Mouse (Mus musculus): ENCODE results near the gene Tram2. TPM values are rescaled to one million over a fixed set of nuclear protein-coding genes. Genes with fewer than 3 reads are reported as not detected.

The Tram2 gene
- total and polyA plus RNA-seq, 3 experiments: 0.54 to 2.9 TPM; not detected in 1

DNA sequence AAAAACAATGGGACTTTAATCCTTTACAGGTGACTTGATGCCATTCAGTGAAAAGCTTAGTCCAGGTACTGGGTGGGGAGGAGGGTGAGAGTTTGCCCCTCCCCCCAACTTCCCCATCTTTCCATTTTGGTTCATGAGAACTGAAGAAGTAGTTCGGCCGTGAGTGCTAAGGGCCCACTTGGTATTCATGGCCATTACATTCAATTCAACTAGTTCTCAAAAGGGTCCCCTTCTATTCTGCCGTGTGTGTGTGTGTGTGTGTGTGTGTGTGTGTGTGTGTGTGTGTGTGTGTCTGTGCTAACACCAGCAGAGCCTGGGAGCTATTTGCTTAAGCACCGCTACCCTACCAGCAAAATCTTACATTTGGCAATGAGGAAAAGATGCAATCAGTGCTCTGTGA lies 94.4 kb downstream of the Tram2 start:
- no peaks in the 10 kb centered on the region for H3K9me3 ChIP-seq (replicated peaks; ENCODE audit: insufficient read depth, low read length)
- no peak for TF ChIP-seq MAZ (IDR thresholded peaks at IDR 0.05; ENCODE audit: low read depth, low read length)
- TF ChIP-seq MYC (IDR thresholded peaks at IDR 0.05; ENCODE audit: low read depth, low read length): no peak
- TF ChIP-seq ETS1 (IDR thresholded peaks at IDR 0.05; ENCODE audit: low read depth, low read length): no peak
- TF ChIP-seq POLR2A (IDR thresholded peaks at IDR 0.05; ENCODE audit: control insufficient read depth in 1 of 2, insufficient read depth in 1 of 2, low read depth in 1 of 2, low read length in 2 of 2, poor library complexity in 1 of 2): no peak
- no peak for TF ChIP-seq UBTF (IDR thresholded peaks at IDR 0.05; ENCODE audit: borderline replicate concordance, insufficient read depth, low read depth, low read length)
- TF ChIP-seq ZKSCAN1 (IDR thresholded peaks at IDR 0.05; ENCODE audit: low read depth, low read length): no peak
- TF ChIP-seq E2F4 (IDR thresholded peaks at IDR 0.05; ENCODE audit: borderline replicate concordance, low read depth, low read length): no peak
- no peak for TF ChIP-seq ZMIZ1 (IDR thresholded peaks at IDR 0.05; ENCODE audit: low read depth, low read length)
- no peak for TF ChIP-seq EP300 (IDR thresholded peaks at IDR 0.05; ENCODE audit: low read depth in 1 of 2, low read length in 2 of 2)
- no peak for TF ChIP-seq CHD2 (IDR thresholded peaks at IDR 0.05; ENCODE audit: low read length)
- no peak for TF ChIP-seq RAD21 (IDR thresholded peaks at IDR 0.05; ENCODE audit: low read depth, low read length)
- no peak for TF ChIP-seq CTCF (IDR thresholded peaks at IDR 0.05 in 2 of 3, conservative IDR thresholded peaks at IDR 0.05 in 1 of 3; ENCODE audit: control insufficient read depth in 1 of 3, insufficient read depth in 1 of 3, low read depth in 2 of 3, low read length in 3 of 3, poor library complexity in 1 of 3, severe bottlenecking in 1 of 3)
- TF ChIP-seq TAL1 (IDR thresholded peaks at IDR 0.05; ENCODE audit: low read length): no peak
- no peak for TF ChIP-seq TCF12 (IDR thresholded peaks at IDR 0.05; ENCODE audit: low read depth, low read length)
- no peak for TF ChIP-seq RCOR1 (IDR thresholded peaks at IDR 0.05; ENCODE audit: low read depth, low read length)
- DNase-seq (ENCODE audit: low read depth, low spot score): no peak

GRCm38 (mm10) chr1:20984103-20984502 lies 94.9 kb downstream of the Tram2 start:
- no peak for TF ChIP-seq MAZ (IDR thresholded peaks at IDR 0.05; ENCODE audit: low read depth, low read length)
- no peak for TF ChIP-seq KAT2A (conservative IDR thresholded peaks at IDR 0.05; ENCODE audit: low read depth, low read length)
- no peak for TF ChIP-seq TBP (IDR thresholded peaks at IDR 0.05; ENCODE audit: low read depth, low read length)
- TF ChIP-seq GATA1 (IDR thresholded peaks at IDR 0.05; ENCODE audit: low read depth, low read length): no peak
- TF ChIP-seq RCOR1 (IDR thresholded peaks at IDR 0.05; ENCODE audit: low read depth, low read length): no peak
- no peak for TF ChIP-seq ETS1 (IDR thresholded peaks at IDR 0.05; ENCODE audit: low read depth, low read length)
- TF ChIP-seq POLR2A (IDR thresholded peaks at IDR 0.05; ENCODE audit: control insufficient read depth in 1 of 2, insufficient read depth in 1 of 2, low read depth in 1 of 2, low read length in 2 of 2, poor library complexity in 1 of 2): no peak
- no peak for TF ChIP-seq CTCF (IDR thresholded peaks at IDR 0.05 in 2 of 3, conservative IDR thresholded peaks at IDR 0.05 in 1 of 3; ENCODE audit: control insufficient read depth in 1 of 3, insufficient read depth in 1 of 3, low read depth in 2 of 3, low read length in 3 of 3, poor library complexity in 1 of 3, severe bottlenecking in 1 of 3)
- no peak for TF ChIP-seq POLR2AphosphoS2 (IDR thresholded peaks at IDR 0.05; ENCODE audit: low read length)
- TF ChIP-seq E2F4 (IDR thresholded peaks at IDR 0.05; ENCODE audit: borderline replicate concordance, low read depth, low read length): no peak
- no peak for TF ChIP-seq ZC3H11A (IDR thresholded peaks at IDR 0.05; ENCODE audit: low read depth, low read length)
- TF ChIP-seq RAD21 (IDR thresholded peaks at IDR 0.05; ENCODE audit: low read depth, low read length): no peak
- Histone ChIP-seq H3K27ac (ENCODE audit: control insufficient read depth, low read depth, low read length) (no peak overlapping the region), H3K27me3 (ENCODE audit: control insufficient read depth in 1 of 2, insufficient read depth in 2 of 2, low read length in 2 of 2) (no peaks in the 10 kb centered on the region), H3K4me3 (ENCODE audit: control insufficient read depth in 1 of 2, insufficient read depth in 1 of 2, low read depth in 2 of 2, low read length in 2 of 2) (no peak overlapping the region), H3K79me2 (ENCODE audit: control insufficient read depth, insufficient read depth, low read length, poor library complexity) (no peaks in the 10 kb centered on the region), H3K4me1 (ENCODE audit: control insufficient read depth in 1 of 2, insufficient read depth in 2 of 2, low read length in 2 of 2) (no peaks in the 10 kb centered on the region; a peak in 1 of 4 replicates), H3K36me3 (ENCODE audit: control insufficient read depth in 1 of 2, insufficient read depth in 2 of 2, low read length in 2 of 2) (no peaks in the 10 kb centered on the region), H3K9ac (ENCODE audit: control insufficient read depth, low read depth, low read length, poor library complexity, severe bottlenecking) (no peak overlapping the region), H3K9me3 (replicated peaks; ENCODE audit: insufficient read depth, low read length) (no peaks in the 10 kb centered on the region)
- DNase-seq (ENCODE audit: low read depth, low spot score): no peak

More for the DNA sequence above, 94.4 kb downstream of the Tram2 start:
- no peaks in the 10 kb centered on the region for H3K27me3 ChIP-seq (ENCODE audit: control insufficient read depth in 1 of 2, insufficient read depth in 2 of 2, low read length in 2 of 2)
- H3K79me2 ChIP-seq (ENCODE audit: control insufficient read depth, insufficient read depth, low read length, poor library complexity): no peaks in the 10 kb centered on the region
- no peaks in the 10 kb centered on the region for H3K36me3 ChIP-seq (ENCODE audit: control insufficient read depth in 1 of 2, insufficient read depth in 2 of 2, low read length in 2 of 2)
- H3K4me1 ChIP-seq (ENCODE audit: control insufficient read depth in 1 of 2, insufficient read depth in 2 of 2, low read length in 2 of 2): no peaks in the 10 kb centered on the region; a peak in 1 of 4 replicates
- no peak overlapping the region for H3K4me3 ChIP-seq (ENCODE audit: control insufficient read depth in 1 of 2, insufficient read depth in 1 of 2, low read depth in 2 of 2, low read length in 2 of 2)
- no peak overlapping the region for H3K9ac ChIP-seq (ENCODE audit: control insufficient read depth, low read depth, low read length, poor library complexity, severe bottlenecking)
- H3K27ac ChIP-seq (ENCODE audit: control insufficient read depth, low read depth, low read length): no peak overlapping the region

Data from MEL (cell line).